Mouse (Mus musculus): Measurements from ENCODE around the gene Rnf208.

DNA sequence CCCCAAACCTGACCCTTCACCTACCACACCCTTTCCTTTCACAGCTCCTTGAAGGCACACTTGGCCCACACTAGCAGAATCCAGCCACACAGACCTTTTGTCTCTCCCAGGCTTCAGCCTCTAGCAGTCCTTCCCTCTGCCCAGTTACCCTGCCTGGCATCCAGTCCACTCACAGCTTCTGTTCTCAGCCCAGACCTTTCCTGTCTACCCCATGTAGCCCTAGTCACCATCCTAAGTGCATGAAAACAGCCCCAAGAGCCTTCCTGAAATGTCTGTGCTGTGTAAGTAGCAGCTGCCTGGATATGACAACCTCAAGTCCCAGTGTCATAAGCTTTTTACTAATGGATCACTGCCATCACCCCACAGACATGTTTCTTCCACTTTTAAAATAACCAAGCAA lies 44.1 kb upstream of the Rnf208 start:
- TF ChIP-seq CHD2 (IDR thresholded peaks at IDR 0.05; ENCODE audit: low read depth, low read length): no peak
- TF ChIP-seq ZC3H11A (IDR thresholded peaks at IDR 0.05; ENCODE audit: borderline replicate concordance, low read depth, low read length): no peak

All from ES-E14 (cell line).